Comparison of ENCODE assay signal across 8 mouse cellular contexts in genomic region chr6:135377583-135378319, GRCm38 (mm10). TPM values are rescaled to one million over a fixed set of nuclear protein-coding genes. Genes with fewer than 3 reads are reported as not detected.
A peak's percentile ranks its signal among the peaks of the same experiment; 100 is the strongest.
DNase-seq lines count a peak whose midpoint lies in the region; ATAC-seq lines count a peak whose summit lies in the region.

No protein-coding gene starts in this region.

- H3K27me3 ChIP-seq in forebrain, embryonic 13.5 days = no peaks in the 10 kb centered on the region
- H3K27me3 ChIP-seq in hindbrain, embryonic 11.5 days (ENCODE audit: control insufficient read depth, insufficient read depth, low read length) = no peaks in the 10 kb centered on the region
- H3K27me3 ChIP-seq in lung, embryonic 15.5 days = no peaks in the 10 kb centered on the region

- DNase-seq in NIH3T3 (ENCODE audit: low read depth) = peak; percentile 67
- DNase-seq in c-Kit-positive CD71-positive TER-119-positive erythroid progenitor cells, embryonic 14.5 days (ENCODE audit: low spot score) = peak; percentile 44
- DNase-seq in hindbrain, embryonic 11.5 days (ENCODE audit: low spot score) = peak; percentile 80
- peak; percentile 33 to 56 for DNase-seq in layer of hippocampus, adult 8-10 months (ENCODE audit: low spot score in 2 of 2)
- peak; percentile 85 for DNase-seq in retina, embryonic 14.5 days (ENCODE audit: low spot score)
- DNase-seq in urinary bladder, adult 2 months (ENCODE audit: low spot score) = no peak

- peak overlapping the region; percentile 31 for H3K4me3 ChIP-seq in forebrain, embryonic 13.5 days
- H3K4me3 ChIP-seq in hindbrain, embryonic 11.5 days (ENCODE audit: low read depth, low read length) = no peak overlapping the region
- H3K4me3 ChIP-seq in lung, embryonic 15.5 days = no peak overlapping the region

- peak; percentile 71 for ATAC-seq in forebrain, embryonic 13.5 days
- peak; percentile 25; the same call in 1 of the 2 replicates for ATAC-seq in hindbrain, embryonic 11.5 days (ENCODE audit: low FRiP score)
- ATAC-seq in lung, embryonic 15.5 days (ENCODE audit: borderline replicate concordance, extremely low read depth, low FRiP score, low TSS enrichment) = peak; percentile 19; the same call in 1 of the 2 replicates

- H3K9ac ChIP-seq in forebrain, embryonic 13.5 days = peak overlapping the region; percentile 37; the same call in 1 of the 2 replicates
- H3K9ac ChIP-seq in hindbrain, embryonic 11.5 days (ENCODE audit: low read depth, low read length) = 0 out of 2 replicates have a peak overlapping the region, but pooled peaks have one; percentile 15
- H3K9ac ChIP-seq in lung, embryonic 15.5 days = no peak overlapping the region

- H3K4me2 ChIP-seq in forebrain, embryonic 13.5 days = peak overlapping the region; percentile 59
- H3K4me2 ChIP-seq in hindbrain, embryonic 11.5 days (replicated peaks; ENCODE audit: low read depth, low read length) = peak overlapping the region; percentile 38; the same call in 1 of the 2 replicates
- H3K4me2 ChIP-seq in lung, embryonic 15.5 days = 0 out of 2 replicates have a peak overlapping the region, but pooled peaks have one; percentile 12

- H3K36me3 ChIP-seq in forebrain, embryonic 13.5 days (ENCODE audit: poor library complexity, severe bottlenecking) = no peaks in the 10 kb centered on the region
- no peaks in the 10 kb centered on the region for H3K36me3 ChIP-seq in hindbrain, embryonic 11.5 days (ENCODE audit: control insufficient read depth, insufficient read depth, low read length)
- peaks cover 45% of the 10 kb centered on the region for H3K36me3 ChIP-seq in lung, embryonic 15.5 days

- no peak overlapping the region for H3K27ac ChIP-seq in forebrain, embryonic 13.5 days
- no peak overlapping the region for H3K27ac ChIP-seq in hindbrain, embryonic 11.5 days (ENCODE audit: low read depth, low read length)
- no peak overlapping the region for H3K27ac ChIP-seq in lung, embryonic 15.5 days

- no peaks in the 10 kb centered on the region for H3K9me3 ChIP-seq in forebrain, embryonic 13.5 days (replicated peaks)
- H3K9me3 ChIP-seq in hindbrain, embryonic 11.5 days (ENCODE audit: control insufficient read depth, low read length) = no peaks in the 10 kb centered on the region
- H3K9me3 ChIP-seq in lung, embryonic 15.5 days = no peaks in the 10 kb centered on the region

- 23% methylated on average over 16 of the region's 16 CpGs for WGBS in forebrain, embryonic 13.5 days
- WGBS in hindbrain, embryonic 11.5 days = 22% methylated on average over 16 of the region's 16 CpGs
- WGBS in lung, embryonic 15.5 days = 29% methylated on average over 16 of the region's 16 CpGs

- peaks cover 18% of the 10 kb centered on the region for H3K4me1 ChIP-seq in forebrain, embryonic 13.5 days
- H3K4me1 ChIP-seq in hindbrain, embryonic 11.5 days (replicated peaks; ENCODE audit: control insufficient read depth, insufficient read depth, low read length) = no peaks in the 10 kb centered on the region
- H3K4me1 ChIP-seq in lung, embryonic 15.5 days = peaks cover 30% of the 10 kb centered on the region

RNA-seq across cellular contexts. Expression of gene Emp1, which starts 15.4 kb away (rescaled TPM):
- polyA plus RNA-seq in forebrain, embryonic 13.5 days (2015; fragmentation: Nextera tagmentation; extraction: Ambion mirVana) = 3.9 and 5.0 TPM in 2 replicates
- polyA plus RNA-seq in hindbrain, embryonic 11.5 days (2014; fragmentation: Nextera tagmentation; extraction: Ambion mirVana) = 6.9 and 8.8 TPM in 2 replicates
- 1 to 10 TPM; 2.1 to 3.5 (median 2.8) TPM for total RNA-seq in layer of hippocampus, adult 8-10 months (2022)
- polyA plus RNA-seq in lung, embryonic 15.5 days (2015; fragmentation: Nextera tagmentation; extraction: Ambion mirVana) = 90.4 and 94.2 TPM in 2 replicates
- polyA plus RNA-seq in urinary bladder, adult 2 months (2012; rRNA removed) = 102 and 112 TPM in 2 replicates

Comparison
In these comparisons a context has a peak if more than half of its experiments do, and no peak if none do; other contexts are left out.
1. ATAC-seq: peak in every context shown above with its lines; median percentile 71 in forebrain, embryonic 13.5 days; 25 in hindbrain, embryonic 11.5 days; 19 in lung, embryonic 15.5 days.